15 mouse cellular contexts compared by ENCODE assay signal in the genomic region with DNA sequence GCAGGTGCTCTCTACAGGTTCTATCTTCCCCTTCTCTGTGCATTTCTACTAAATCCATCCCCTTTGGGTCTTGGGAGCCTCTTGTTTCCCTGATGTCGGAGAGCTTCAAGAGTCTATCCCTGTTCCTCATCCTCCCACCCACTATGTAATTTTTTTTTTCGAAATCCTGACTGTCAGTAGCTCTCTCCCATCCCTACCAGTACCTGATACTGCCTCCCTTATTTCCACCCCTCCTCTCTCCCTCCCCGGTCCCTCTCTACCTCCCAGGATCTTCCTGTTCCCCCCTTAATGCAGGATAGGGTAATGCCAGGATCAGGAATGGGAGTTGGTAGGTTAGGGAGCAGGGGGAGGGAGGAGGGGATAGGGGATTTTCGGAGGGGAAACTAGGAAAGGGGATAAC. TPM values are rescaled to one million over a fixed set of nuclear protein-coding genes. Genes with fewer than 3 reads are reported as not detected.
"Had no signal": no experiment of that assay in that cellular context is flagged by ENCODE, and none has a peak within 500 bp of the region (broad histone marks: within the 10 kb centered on the region; RNA-seq: fewer than 3 reads in every experiment).

No protein-coding gene starts in this region.

RNA-seq across cellular contexts. Expression of a gene that starts 7.3 kb away (rescaled TPM):
- polyA plus RNA-seq: liver, embryonic 15.5 days; liver, postnatal 0 days; lung, embryonic 16.5 days; midbrain, embryonic 10.5 days; midbrain, embryonic 13.5 days; midbrain, embryonic 16.5 days; myocyte; neural tube, embryonic 11.5 days; neural tube, embryonic 13.5 days; neural tube, embryonic 15.5 days; small intestine, adult 2 months; stomach, embryonic 14.5 days; stomach, embryonic 16.5 days; thymus, adult 2 months had no signal

RNA-seq across cellular contexts. Expression of a gene that starts 45.4 kb away (rescaled TPM):
- polyA plus RNA-seq: liver, embryonic 15.5 days; liver, postnatal 0 days; lung, adult 2 months; lung, embryonic 16.5 days; midbrain, embryonic 10.5 days; midbrain, embryonic 13.5 days; midbrain, embryonic 16.5 days; myocyte; neural tube, embryonic 11.5 days; neural tube, embryonic 13.5 days; neural tube, embryonic 15.5 days; small intestine, adult 2 months; stomach, embryonic 14.5 days; stomach, embryonic 16.5 days; thymus, adult 2 months had no signal
